Mouse (Mus musculus): ENCODE results near the gene Metap1.

DNA sequence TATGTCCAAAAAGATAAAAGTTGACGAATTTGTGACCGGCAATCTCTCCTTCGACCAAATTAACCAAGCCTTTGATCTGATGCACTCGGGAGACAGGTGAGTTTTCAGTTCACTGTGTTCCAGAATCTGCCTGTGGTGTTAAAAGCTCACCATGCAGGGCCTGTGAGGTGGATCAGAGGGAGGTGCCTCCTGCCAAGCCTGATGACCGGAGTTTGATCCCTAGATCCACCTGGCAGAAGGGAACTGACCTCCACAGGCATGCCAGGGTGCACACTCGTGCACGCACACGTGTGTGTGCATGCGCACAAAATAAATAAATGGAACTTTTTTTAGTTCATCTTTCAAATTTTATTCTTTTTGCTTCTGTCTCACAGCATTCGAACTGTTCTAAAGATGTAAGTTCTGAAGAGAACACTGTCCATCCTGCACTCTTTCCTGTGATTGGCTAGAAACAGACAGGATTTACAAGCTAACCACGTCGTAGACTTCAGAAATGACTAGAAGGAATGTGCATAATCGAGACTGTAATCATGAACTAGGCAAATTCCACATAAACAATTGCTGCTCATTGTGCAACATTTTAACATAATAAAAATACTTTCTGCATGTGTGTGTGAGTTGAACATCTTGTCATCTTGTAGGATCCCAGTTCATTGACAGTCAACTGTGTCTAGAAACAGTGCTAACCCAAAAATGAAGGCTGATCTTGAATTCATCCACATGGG, 34.4 kb downstream of the Metap1 start:
- TF ChIP-seq GATA1 (IDR thresholded peaks at IDR 0.05; ENCODE audit: low read length) (no peak), TAL1 (IDR thresholded peaks at IDR 0.05; ENCODE audit: low read length) (no peak)

All from erythroblast, embryonic 14.5 days (primary cell).